Mouse (Mus musculus): ENCODE data around the gene Selenoo. TPM values are rescaled to one million over a fixed set of nuclear protein-coding genes. Genes with fewer than 3 reads are reported as not detected.
A peak's percentile ranks its signal among the peaks of the same experiment; 100 is the strongest.

The Selenoo gene
- polyA plus RNA-seq (2016; fragmentation: Nextera tagmentation; extraction: Ambion mirVana), result 21.0 and 22.3 TPM in 2 replicates

- Histone ChIP-seq H3K27ac (peak within 1 kb of the TSS; percentile 70), H3K4me2 (replicated peaks) (peak within 1 kb of the TSS; percentile 98), H3K9ac (peak within 1 kb of the TSS; percentile 92), H3K36me3 (peaks cover 56% of the 10 kb centered on the region), H3K27me3 (no peaks in the 10 kb centered on the region), H3K9me3 (no peaks in the 10 kb centered on the region), H3K4me3 (peak within 1 kb of the TSS; percentile 89), H3K4me1 (peaks cover 18% of the 10 kb centered on the region)
- WGBS, result 2% methylated on average over 38 of the region's 38 CpGs
- peak; percentile 86 for ATAC-seq (ENCODE audit: insufficient number of reproducible peaks, insufficient read depth, low FRiP score, low TSS enrichment)
Measured at GRCm38 (mm10) chr15:89088607-89089247, at the start of gene Selenoo. Gene Selenoo, plus strand, starts transcription at chr15:89089084.

DNA sequence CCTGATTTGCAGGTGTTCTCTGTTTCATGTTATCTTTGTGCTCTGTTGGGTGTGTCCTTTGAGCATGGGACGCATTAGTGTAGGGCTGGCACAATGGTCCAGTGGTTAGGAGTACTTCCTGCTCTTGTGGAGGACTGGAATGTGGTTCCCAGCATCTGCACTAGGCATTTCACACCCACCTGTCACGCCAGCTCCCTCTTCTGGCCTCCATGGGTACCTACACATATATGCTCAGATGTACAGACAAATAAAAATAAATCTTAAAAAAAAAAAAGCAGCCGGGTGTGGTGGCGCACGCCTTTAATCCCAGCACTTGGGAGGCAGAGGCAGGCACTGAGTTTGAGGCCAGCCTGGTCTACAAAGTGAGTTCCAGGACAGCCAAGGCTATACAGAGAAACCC is 44.5 kb upstream of the Selenoo start:
- WGBS, result 72% methylated on average over 5 of the region's 5 CpGs
- no peak overlapping the region for H3K27ac ChIP-seq
- ATAC-seq (ENCODE audit: insufficient number of reproducible peaks, insufficient read depth, low FRiP score, low TSS enrichment), result no peak

DNA sequence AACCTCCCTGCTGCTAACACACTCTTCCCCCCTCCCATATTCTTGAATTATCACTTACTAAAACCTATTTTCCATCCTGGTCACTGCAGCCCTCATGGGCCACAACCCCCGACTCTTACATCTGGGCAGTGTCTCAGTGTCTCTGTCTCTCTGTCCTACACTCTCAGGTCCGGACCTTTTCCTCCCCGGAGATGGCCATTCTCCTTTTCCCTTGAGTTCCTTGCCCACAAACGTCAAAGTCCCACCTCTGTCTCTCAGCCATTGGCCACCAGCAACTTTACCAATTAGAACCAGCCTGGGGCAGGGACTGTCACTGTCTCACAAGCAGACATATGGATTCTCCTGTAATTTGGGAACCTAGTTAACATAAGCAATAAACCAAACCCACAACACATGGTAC is 42.5 kb upstream of the Selenoo start:
- H3K9ac ChIP-seq, result no peak overlapping the region
- H3K4me2 ChIP-seq (replicated peaks), result no peak overlapping the region
- H3K27me3 ChIP-seq, result no peaks in the 10 kb centered on the region
- no peak overlapping the region for H3K27ac ChIP-seq
- WGBS, result 62% methylated on average over 4 of the region's 4 CpGs
- no peaks in the 10 kb centered on the region for H3K9me3 ChIP-seq
- H3K4me3 ChIP-seq, result no peak overlapping the region
- no peaks in the 10 kb centered on the region for H3K36me3 ChIP-seq
- no peaks in the 10 kb centered on the region for H3K4me1 ChIP-seq
- no peak for ATAC-seq (ENCODE audit: insufficient number of reproducible peaks, insufficient read depth, low FRiP score, low TSS enrichment)

More for the DNA sequence above, 44.5 kb upstream of the Selenoo start:
- H3K9ac ChIP-seq, result no peak overlapping the region
- H3K36me3 ChIP-seq, result no peaks in the 10 kb centered on the region
- no peaks in the 10 kb centered on the region for H3K27me3 ChIP-seq
- no peak overlapping the region for H3K4me2 ChIP-seq (replicated peaks)
- no peaks in the 10 kb centered on the region for H3K9me3 ChIP-seq
- H3K4me1 ChIP-seq, result no peaks in the 10 kb centered on the region
- H3K4me3 ChIP-seq, result no peak overlapping the region

- H3K4me3 ChIP-seq, result no peak overlapping the region
- no peak for ATAC-seq (ENCODE audit: insufficient number of reproducible peaks, insufficient read depth, low FRiP score, low TSS enrichment)
- peaks cover 20% of the 10 kb centered on the region for H3K27me3 ChIP-seq
- no peak overlapping the region for H3K27ac ChIP-seq
- H3K9ac ChIP-seq, result no peak overlapping the region
- no peaks in the 10 kb centered on the region for H3K9me3 ChIP-seq
- H3K4me2 ChIP-seq (replicated peaks), result no peak overlapping the region
- WGBS, result 89% methylated on average over 7 of the region's 7 CpGs
- H3K4me1 ChIP-seq, result no peaks in the 10 kb centered on the region
- no peaks in the 10 kb centered on the region for H3K36me3 ChIP-seq
Measured at GRCm38 (mm10) chr15:89054666-89055065, 34.2 kb upstream of the Selenoo start.

DNA sequence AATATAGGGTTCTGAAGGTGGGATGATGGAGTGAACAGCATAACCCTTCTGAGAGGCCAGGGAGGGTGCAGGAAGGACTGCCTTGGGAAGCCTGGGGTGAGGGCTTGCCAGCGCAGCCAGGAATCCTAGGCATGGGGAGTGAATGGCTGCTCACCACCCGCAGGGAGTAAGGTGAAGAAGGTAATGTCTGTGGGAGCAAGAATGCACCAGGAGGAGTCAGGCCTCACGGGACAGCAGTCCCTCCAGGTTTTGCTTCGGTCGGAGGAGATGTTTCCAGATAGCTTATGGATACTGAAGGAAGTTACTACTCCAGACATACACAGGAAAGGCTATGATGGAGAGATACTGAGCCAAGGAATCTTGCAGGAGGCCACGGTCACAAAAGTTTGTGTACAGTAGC is 30.1 kb upstream of the Selenoo start:
- Histone ChIP-seq H3K4me3 (peak overlapping the region; percentile 72), H3K9me3 (no peaks in the 10 kb centered on the region), H3K36me3 (no peaks in the 10 kb centered on the region), H3K9ac (no peak overlapping the region), H3K4me2 (replicated peaks) (peak overlapping the region; percentile 94), H3K27me3 (peaks cover 49% of the 10 kb centered on the region), H3K27ac (no peak overlapping the region), H3K4me1 (no peaks in the 10 kb centered on the region)
- ATAC-seq (ENCODE audit: insufficient number of reproducible peaks, insufficient read depth, low FRiP score, low TSS enrichment), result no peak
- 26% methylated on average over 6 of the region's 6 CpGs for WGBS

- Histone ChIP-seq H3K4me1 (no peaks in the 10 kb centered on the region), H3K4me3 (peak within 1 kb of the TSS; percentile 72), H3K36me3 (no peaks in the 10 kb centered on the region), H3K9me3 (no peaks in the 10 kb centered on the region), H3K4me2 (replicated peaks) (peak within 1 kb of the TSS; percentile 94), H3K27me3 (peaks cover 51% of the 10 kb centered on the region), H3K27ac (no peak within 1 kb of the TSS), H3K9ac (peak within 1 kb of the TSS; percentile 73)
- ATAC-seq (ENCODE audit: insufficient number of reproducible peaks, insufficient read depth, low FRiP score, low TSS enrichment), result no peak
- 1% methylated on average over 34 of the region's 57 CpGs for WGBS
Measured at GRCm38 (mm10) chr15:89059161-89059931, 29.5 kb upstream of the Selenoo start, which contains the start of gene Panx2. Gene Panx2, plus strand, starts transcription at chr15:89059734.

DNA sequence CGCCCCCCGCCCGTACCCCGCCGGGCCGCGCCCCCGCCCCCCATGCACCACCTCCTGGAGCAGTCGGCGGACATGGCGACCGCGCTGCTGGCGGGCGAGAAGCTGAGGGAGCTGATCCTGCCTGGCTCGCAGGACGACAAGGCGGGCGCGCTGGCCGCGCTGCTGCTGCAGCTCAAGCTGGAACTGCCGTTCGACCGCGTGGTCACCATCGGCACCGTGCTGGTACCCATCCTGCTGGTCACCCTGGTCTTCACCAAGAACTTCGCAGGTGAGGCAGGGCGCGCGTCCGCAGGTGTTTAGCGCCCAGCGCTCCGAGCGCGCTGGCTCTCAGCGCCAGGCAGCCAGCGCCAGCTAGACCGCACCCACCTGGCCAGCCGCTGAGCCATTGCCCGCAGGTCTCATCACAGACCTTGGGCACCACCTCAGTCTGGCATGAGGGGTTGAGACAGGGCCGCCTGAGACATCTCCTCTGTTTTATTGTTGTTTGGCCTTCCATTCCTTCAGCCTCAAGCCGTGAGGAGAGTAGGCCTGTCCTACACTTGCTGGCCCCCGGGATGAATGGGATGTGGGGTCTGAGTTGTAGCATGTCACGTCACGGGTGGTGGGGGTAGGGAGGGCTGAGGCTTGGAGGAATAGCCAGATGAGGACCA is 28.7 kb upstream of the Selenoo start:
- Histone ChIP-seq H3K9me3 (no peaks in the 10 kb centered on the region), H3K27me3 (peaks cover 52% of the 10 kb centered on the region), H3K9ac (peak overlapping the region; percentile 73), H3K36me3 (no peaks in the 10 kb centered on the region), H3K4me1 (no peaks in the 10 kb centered on the region), H3K4me2 (replicated peaks) (peak overlapping the region; percentile 94), H3K27ac (no peak overlapping the region), H3K4me3 (peak overlapping the region; percentile 72)
- 2% methylated on average over 45 of the region's 48 CpGs for WGBS
- ATAC-seq (ENCODE audit: insufficient number of reproducible peaks, insufficient read depth, low FRiP score, low TSS enrichment), result no peak; the same call in 1 of the 2 replicates

- no peak for ATAC-seq (ENCODE audit: insufficient number of reproducible peaks, insufficient read depth, low FRiP score, low TSS enrichment)
- H3K4me1 ChIP-seq, result no peaks in the 10 kb centered on the region
- no peaks in the 10 kb centered on the region for H3K36me3 ChIP-seq
- no peak overlapping the region for H3K4me2 ChIP-seq (replicated peaks)
- peaks cover 58% of the 10 kb centered on the region for H3K27me3 ChIP-seq
- H3K4me3 ChIP-seq, result 0 out of 2 replicates have a peak overlapping the region, but pooled peaks have one; percentile 72
- H3K9me3 ChIP-seq, result no peaks in the 10 kb centered on the region
- no peak overlapping the region for H3K27ac ChIP-seq
- H3K9ac ChIP-seq, result no peak overlapping the region
- 85% methylated on average over 12 of the region's 12 CpGs for WGBS
Measured at GRCm38 (mm10) chr15:89060811-89061460, 27.9 kb upstream of the Selenoo start.

DNA sequence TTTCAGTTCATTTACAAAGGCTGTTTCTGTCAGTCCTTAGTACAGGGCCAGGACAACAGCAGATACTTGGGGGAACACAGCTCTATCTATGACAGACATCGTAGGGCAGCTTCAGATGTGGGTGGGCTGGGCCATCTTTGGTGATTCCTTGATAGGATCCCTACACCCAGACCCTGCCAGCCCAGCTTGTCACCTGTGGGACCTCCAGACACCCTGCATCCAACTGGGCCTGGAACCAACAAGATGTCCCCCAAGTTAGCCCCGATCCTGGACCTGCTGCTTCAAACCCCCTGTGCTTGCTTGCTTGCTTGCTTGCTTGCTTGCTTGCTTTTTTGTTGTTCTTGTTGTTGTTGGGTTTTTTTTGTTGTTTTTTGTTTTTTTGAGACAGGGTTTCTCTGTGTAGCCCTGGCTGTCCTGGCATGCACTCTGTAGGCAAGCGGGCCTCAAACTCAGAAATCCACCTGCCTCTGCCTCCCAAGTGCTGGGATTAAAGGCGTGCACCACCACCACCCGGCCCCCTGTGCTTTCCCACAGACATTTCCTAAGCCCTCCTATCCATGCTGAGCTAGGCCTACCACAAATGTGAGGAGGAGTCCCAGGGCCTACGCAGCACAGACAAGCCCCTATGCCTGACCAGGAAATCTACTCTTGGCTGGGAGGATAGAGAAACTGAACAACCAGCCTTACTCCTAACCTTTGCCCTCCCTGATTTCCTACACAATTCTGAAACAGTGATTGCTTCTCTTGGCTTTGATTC is 26.9 kb upstream of the Selenoo start:
- H3K27me3 ChIP-seq, result peaks cover 68% of the 10 kb centered on the region
- WGBS, result 84% methylated on average over 6 of the region's 6 CpGs
- H3K4me2 ChIP-seq (replicated peaks), result no peak overlapping the region
- H3K4me3 ChIP-seq, result no peak overlapping the region
- no peaks in the 10 kb centered on the region for H3K4me1 ChIP-seq
- H3K9me3 ChIP-seq, result no peaks in the 10 kb centered on the region
- no peaks in the 10 kb centered on the region for H3K36me3 ChIP-seq
- no peak for ATAC-seq (ENCODE audit: insufficient number of reproducible peaks, insufficient read depth, low FRiP score, low TSS enrichment)
- H3K9ac ChIP-seq, result no peak overlapping the region
- H3K27ac ChIP-seq, result no peak overlapping the region

- H3K4me3 ChIP-seq, result no peak overlapping the region
- H3K36me3 ChIP-seq, result no peaks in the 10 kb centered on the region
- H3K4me2 ChIP-seq (replicated peaks), result no peak overlapping the region
- WGBS, result 81% methylated on average over 5 of the region's 5 CpGs
- no peaks in the 10 kb centered on the region for H3K9me3 ChIP-seq
- ATAC-seq (ENCODE audit: insufficient number of reproducible peaks, insufficient read depth, low FRiP score, low TSS enrichment), result no peak
- no peak overlapping the region for H3K27ac ChIP-seq
- no peak overlapping the region for H3K9ac ChIP-seq
- H3K27me3 ChIP-seq, result peaks cover 71% of the 10 kb centered on the region
- H3K4me1 ChIP-seq, result peaks cover 2% of the 10 kb centered on the region; the same call in 1 of the 2 replicates
Measured at GRCm38 (mm10) chr15:89062518-89062910, 26.4 kb upstream of the Selenoo start.

DNA sequence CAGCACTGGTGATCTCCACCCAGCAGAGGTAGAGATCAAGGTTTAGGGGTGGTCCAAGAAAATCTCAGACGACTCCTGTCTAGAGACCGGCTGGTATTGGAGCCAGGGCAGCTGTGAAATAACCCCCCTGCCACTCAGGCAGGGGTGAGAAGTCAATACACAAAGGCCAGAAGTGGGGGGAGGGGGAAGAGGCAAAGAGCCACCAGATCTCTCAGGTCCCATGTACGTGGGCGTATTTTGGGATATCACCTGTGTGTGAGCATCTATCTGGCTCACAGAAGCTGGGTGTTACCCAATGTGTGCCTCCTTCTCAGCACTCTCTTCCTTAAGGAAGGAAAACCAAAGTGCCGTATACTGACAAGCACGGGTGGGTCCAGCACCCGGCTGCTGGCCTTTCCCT is 25.9 kb upstream of the Selenoo start:
- H3K4me2 ChIP-seq (replicated peaks), result no peak overlapping the region
- H3K36me3 ChIP-seq, result no peaks in the 10 kb centered on the region
- 78% methylated on average over 7 of the region's 7 CpGs for WGBS
- H3K9me3 ChIP-seq, result no peaks in the 10 kb centered on the region
- H3K4me1 ChIP-seq, result peaks cover 6% of the 10 kb centered on the region; the same call in 1 of the 2 replicates
- ATAC-seq (ENCODE audit: insufficient number of reproducible peaks, insufficient read depth, low FRiP score, low TSS enrichment), result no peak
- H3K27me3 ChIP-seq, result peaks cover 76% of the 10 kb centered on the region
- no peak overlapping the region for H3K4me3 ChIP-seq
- H3K27ac ChIP-seq, result no peak overlapping the region
- H3K9ac ChIP-seq, result no peak overlapping the region

Data from embryonic facial prominence, embryonic 12.5 days (tissue).